In the genomic region with DNA sequence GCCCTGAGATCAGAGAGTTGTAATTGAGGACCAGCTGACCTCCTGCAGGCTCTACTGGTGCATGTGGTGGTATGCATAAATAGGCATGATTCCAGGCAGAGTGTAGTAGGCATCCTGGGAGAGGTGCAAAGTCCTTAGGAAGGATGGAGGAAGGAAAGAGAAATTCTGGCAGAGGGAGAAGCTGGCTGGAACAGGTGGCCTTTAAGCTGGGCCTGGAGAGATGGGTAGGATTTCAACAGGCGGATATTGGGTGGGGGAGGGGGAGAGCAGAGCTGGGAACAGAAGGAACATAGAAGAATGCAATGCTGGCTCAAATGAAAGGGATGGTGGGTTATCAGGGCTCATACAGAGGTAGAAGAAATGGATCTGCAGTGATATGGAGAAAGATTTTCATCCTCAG, we compare ENCODE assay signal across 27 mouse cellular contexts. TPM values are rescaled to one million over a fixed set of nuclear protein-coding genes. Genes with fewer than 3 reads are reported as not detected.
DNase-seq lines count a peak whose midpoint lies in the region; ATAC-seq and TF ChIP-seq lines count a peak whose summit lies in the region.
"Had no signal": no experiment of that assay in that cellular context is flagged by ENCODE, and none has a peak within 500 bp of the region (broad histone marks: within the 10 kb centered on the region; RNA-seq: fewer than 3 reads in every experiment).

No protein-coding gene starts in this region.

- H3K36me3 ChIP-seq in liver, adult 2 months (ENCODE audit: control insufficient read depth, insufficient read depth, low read length) = peaks cover 2% of the 10 kb centered on the region; the same call in 1 of the 2 replicates
- H3K36me3 ChIP-seq in limb, embryonic 12.5 days = no peaks in the 10 kb centered on the region
- H3K36me3 ChIP-seq: forebrain, embryonic 12.5 days; forebrain, embryonic 15.5 days; heart, embryonic 10.5 days; heart, embryonic 13.5 days had no signal

- H3K4me1 ChIP-seq in liver, adult 2 months (ENCODE audit: control insufficient read depth, insufficient read depth, low read length) = peaks cover 12% of the 10 kb centered on the region
- no peaks in the 10 kb centered on the region for H3K4me1 ChIP-seq in limb, embryonic 12.5 days (replicated peaks)
- H3K4me1 ChIP-seq: forebrain, embryonic 12.5 days; forebrain, embryonic 15.5 days; heart, embryonic 10.5 days; heart, embryonic 13.5 days had no signal

- DNase-seq in gastrocnemius, adult 2 months = peak; percentile 26
- no peak for DNase-seq in gastrocnemius, postnatal 14 days
- DNase-seq in liver, adult 2 months (ENCODE audit: extremely low read depth, low read depth, low spot score) = peak; percentile 16
- no peak for DNase-seq in liver
- DNase-seq in left cerebral cortex, postnatal 4 days = no peak
- DNase-seq: adrenal gland, adult 8-10 months; adrenal gland, postnatal 25 days; cerebellum, adult 11-12 months; cerebellum, adult 9-10 months; cerebellum, postnatal 25 days; gastrocnemius, postnatal 10 days; heart, adult 18-20 months; heart, postnatal 14 days; heart, postnatal 4 days had no signal

- WGBS in liver, adult 2 months = 22% methylated on average over 1 of the region's 1 CpGs
- WGBS in limb, embryonic 12.5 days = 30% methylated on average over 1 of the region's 1 CpGs

- TF ChIP-seq CTCF in gastrocnemius, adult 2 months (IDR thresholded peaks at IDR 0.05) = no peak
- no peak for TF ChIP-seq CTCF in liver, adult 2 months (IDR thresholded peaks at IDR 0.05; ENCODE audit: low read depth, low read length)

- H3K4me3 ChIP-seq in gastrocnemius, adult 2 months = no peak overlapping the region
- no peak overlapping the region for H3K4me3 ChIP-seq in liver, adult 2 months (ENCODE audit: insufficient read depth, low read depth, low read length)
- no peak overlapping the region for H3K4me3 ChIP-seq in limb, embryonic 12.5 days (replicated peaks)
- H3K4me3 ChIP-seq: erythroblast, embryonic 14.5 days; forebrain, embryonic 12.5 days; forebrain, embryonic 15.5 days; heart, embryonic 10.5 days; heart, embryonic 13.5 days had no signal

- peak overlapping the region; percentile 35; the same call in 1 of the 2 replicates for H3K27ac ChIP-seq in gastrocnemius, adult 2 months
- no peak overlapping the region for H3K27ac ChIP-seq in liver, adult 2 months (replicated peaks; ENCODE audit: insufficient read depth, low read depth, low read length)
- H3K27ac ChIP-seq in limb, embryonic 12.5 days = no peak overlapping the region
- H3K27ac ChIP-seq: forebrain, embryonic 12.5 days; forebrain, embryonic 15.5 days; heart, embryonic 10.5 days; heart, embryonic 13.5 days; hindbrain, embryonic 14.5 days; hindbrain, postnatal 0 days had no signal

- no peaks in the 10 kb centered on the region for H3K27me3 ChIP-seq in liver, adult 2 months (ENCODE audit: control insufficient read depth, insufficient read depth, low read length)
- H3K27me3 ChIP-seq in limb, embryonic 12.5 days = no peaks in the 10 kb centered on the region
- H3K27me3 ChIP-seq: forebrain, embryonic 12.5 days; forebrain, embryonic 15.5 days; heart, embryonic 13.5 days had no signal

- H3K79me2 ChIP-seq in liver, adult 2 months (ENCODE audit: control insufficient read depth, insufficient read depth, low read length) = peaks cover 5% of the 10 kb centered on the region; the same call in 1 of the 2 replicates

- no peaks in the 10 kb centered on the region for H3K9me3 ChIP-seq in limb, embryonic 12.5 days
- H3K9me3 ChIP-seq: forebrain, embryonic 12.5 days; forebrain, embryonic 15.5 days; heart, embryonic 10.5 days; heart, embryonic 13.5 days had no signal

- peak; percentile 68; the same call in 1 of the 2 replicates for ATAC-seq in limb, embryonic 12.5 days (ENCODE audit: insufficient number of reproducible peaks, insufficient read depth, low FRiP score, low TSS enrichment, low read depth)
- ATAC-seq in CD4-positive, CD25-positive, alpha-beta regulatory T cell, adult 4 months = no peak
- ATAC-seq: activated CD4-positive, CD25-positive, alpha-beta regulatory T cell, adult 4 months; forebrain, embryonic 15.5 days; hindbrain, postnatal 0 days; inflammation-experienced regulatory T-cells, adult 6 months; intestine, embryonic 16.5 days had no signal

- TF ChIP-seq POLR2A in liver, adult 2 months (IDR thresholded peaks at IDR 0.05; ENCODE audit: extremely low read depth, insufficient read depth, low read length) = no peak

- intact Hi-C loops in gastrocnemius, adult 2 months (cut with DNase I) = no loop called here
- intact Hi-C loops in gastrocnemius, postnatal 14 days (cut with DNase I; ENCODE audit: low total_unique reads) = no loop called here
- intact Hi-C loops in left cerebral cortex, postnatal 4 days (cut with DNase I) = no loop called here

- H3K4me2 ChIP-seq in limb, embryonic 12.5 days = no peak overlapping the region
- H3K4me2 ChIP-seq: forebrain, embryonic 12.5 days; forebrain, embryonic 15.5 days; heart, embryonic 13.5 days; hindbrain, embryonic 14.5 days had no signal

- H3K9ac ChIP-seq in liver, adult 2 months (ENCODE audit: low read depth, low read length) = no peak overlapping the region
- H3K9ac ChIP-seq in limb, embryonic 12.5 days (replicated peaks) = no peak overlapping the region
- H3K9ac ChIP-seq: forebrain, embryonic 12.5 days; forebrain, embryonic 15.5 days; heart, embryonic 13.5 days; hindbrain, embryonic 14.5 days had no signal

RNA-seq across cellular contexts. Expression of gene Grem2, which starts 18.9 kb away (rescaled TPM):
- total RNA-seq in gastrocnemius, adult 2 months (2021) = 10 to 100 TPM; 10.0 to 18.9 TPM
- 10 to 100 TPM; 22.6 to 34.6 TPM for total RNA-seq in gastrocnemius, postnatal 14 days (2021)
- total RNA-seq in liver, adult 2 months (2014; rRNA removed) = 10.0 and 11.6 TPM in 2 replicates
- 0.96 and 2.3 TPM in 2 replicates for polyA plus RNA-seq in liver, adult 2 months (2012; rRNA removed)
- 0.45 and 0.77 TPM in 2 replicates for polyA plus RNA-seq in limb, embryonic 12.5 days (2016; fragmentation: Nextera tagmentation; extraction: Ambion mirVana)
- not detected for polyA plus RNA-seq in CD4-positive, CD25-positive, alpha-beta regulatory T cell, adult 4 months (2017; shearing (Covaris generic))
- total RNA-seq in left cerebral cortex, postnatal 4 days (2021) = 10 to 100 TPM; 16.2 to 18.2 TPM
- total RNA-seq: common myeloid progenitor, adult 5-6 weeks had no signal
- polyA plus RNA-seq: activated CD4-positive, CD25-positive, alpha-beta regulatory T cell, adult 4 months; erythroblast, embryonic 14.5 days; inflammation-experienced regulatory T-cells, adult 6 months had no signal

Comparison
In these comparisons a context has a peak if more than half of its experiments do, and no peak if none do; other contexts are left out.
1. DNase-seq: peak in gastrocnemius, adult 2 months (single experiment) and liver, adult 2 months (single experiment); none in gastrocnemius, postnatal 14 days (single experiment), liver (single experiment) and left cerebral cortex, postnatal 4 days (single experiment).